Comparison of ENCODE assay signal across 9 mouse cellular contexts in genomic region chr1:130740781-130741720, GRCm38 (mm10). TPM values are rescaled to one million over a fixed set of nuclear protein-coding genes. Genes with fewer than 3 reads are reported as not detected.
DNase-seq lines count a peak whose midpoint lies in the region; ATAC-seq and TF ChIP-seq lines count a peak whose summit lies in the region.
"Had no signal": no experiment of that assay in that cellular context is flagged by ENCODE, and none has a peak within 500 bp of the region (broad histone marks: within the 10 kb centered on the region; RNA-seq: fewer than 3 reads in every experiment).

No protein-coding gene starts in this region.

- H3K27ac ChIP-seq in layer of hippocampus, adult 2 months: peak overlapping the region; percentile 76; the same call in 1 of the 2 replicates

- TF ChIP-seq CTCF in layer of hippocampus, adult 2 months (conservative IDR thresholded peaks at IDR 0.05): no peak

- ATAC-seq in erythroblast, adult 5-6 weeks (replicated peaks; ENCODE audit: low FRiP score, poor library complexity, severe bottlenecking): peak; percentile 80

- peak; percentile 26 for DNase-seq in embryo, embryonic 10.5 days (ENCODE audit: low spot score)
- no peak for DNase-seq in embryo, embryonic 11 days
- peak; percentile 57 for DNase-seq in 3T3-L1 (ENCODE audit: low read depth, low spot score)
- peak; percentile 46 to 70 for DNase-seq in layer of hippocampus, adult 2 months (ENCODE audit: low spot score in 2 of 2)
- DNase-seq in lung, postnatal 10 days: peak; percentile 64
- peak; percentile 28 for DNase-seq in thymus, postnatal 4 days
- no peak for DNase-seq in kidney, postnatal 4 days

- no peak overlapping the region for H3K4me3 ChIP-seq in layer of hippocampus, adult 2 months

RNA-seq across cellular contexts. Expression of gene AA986860, which starts 9.3 kb away (rescaled TPM):
- total RNA-seq in erythroblast, adult 5-6 weeks (2015; ENCODE audit: low replicate concordance): 2.7 and 5.4 TPM in 2 replicates
- 1.4 and 2.5 TPM in 2 replicates for total RNA-seq in erythroblast, adult 5-6 weeks (2017; ENCODE audit: low replicate concordance)
- total RNA-seq in layer of hippocampus, adult 2 months (2021): 1 to 10 TPM; 1.4 to 1.6 TPM

RNA-seq across cellular contexts. Expression of gene Pfkfb2, which starts 12.0 kb away (rescaled TPM):
- 20.9 and 21.1 TPM in 2 replicates for total RNA-seq in erythroblast, adult 5-6 weeks (2015; ENCODE audit: low replicate concordance)
- total RNA-seq in erythroblast, adult 5-6 weeks (2017; ENCODE audit: low replicate concordance): 51.3 and 55.4 TPM in 2 replicates
- 10 to 100 TPM; 45.6 to 51.7 TPM for total RNA-seq in layer of hippocampus, adult 2 months (2021)

RNA-seq across cellular contexts. Expression of gene Yod1, which starts 23.9 kb away (rescaled TPM):
- total RNA-seq in erythroblast, adult 5-6 weeks (2015; ENCODE audit: low replicate concordance): 75.7 and 84.2 TPM in 2 replicates
- 86.2 and 95.5 TPM in 2 replicates for total RNA-seq in erythroblast, adult 5-6 weeks (2017; ENCODE audit: low replicate concordance)
- 10 to 100 TPM; 17.9 to 18.0 TPM for total RNA-seq in layer of hippocampus, adult 2 months (2021)

RNA-seq across cellular contexts. Expression of gene Gm29427, which starts 25.5 kb away (rescaled TPM):
- not detected in 2 replicates for total RNA-seq in erythroblast, adult 5-6 weeks (2015; ENCODE audit: low replicate concordance)
- not detected in 2 replicates for total RNA-seq in erythroblast, adult 5-6 weeks (2017; ENCODE audit: low replicate concordance)
- total RNA-seq in layer of hippocampus, adult 2 months (2021): not detected
- total RNA-seq: heart, postnatal 10 days had no signal

RNA-seq across cellular contexts. Expression of gene Fcamr, which starts 59.7 kb away (rescaled TPM):
- total RNA-seq in erythroblast, adult 5-6 weeks (2015; ENCODE audit: low replicate concordance): not detected in 2 replicates
- not detected in 2 replicates for total RNA-seq in erythroblast, adult 5-6 weeks (2017; ENCODE audit: low replicate concordance)
- total RNA-seq in layer of hippocampus, adult 2 months (2021): not detected

Comparison
In these comparisons a context has a peak if more than half of its experiments do, and no peak if none do; other contexts are left out.
1. DNase-seq: peak in embryo, embryonic 10.5 days (single experiment), 3T3-L1 (single experiment), layer of hippocampus, adult 2 months (2 of 2), lung, postnatal 10 days (single experiment) and thymus, postnatal 4 days (single experiment); none in embryo, embryonic 11 days (single experiment) and kidney, postnatal 4 days (0 of 2).
2. RNA of gene Yod1, which starts 23.9 kb away (total RNA-seq): 75.7 to 95.5 TPM in erythroblast, adult 5-6 weeks; 17.9 to 18.0 TPM in layer of hippocampus, adult 2 months; every median in the first group is over 4 times any median in the second.